Mouse (Mus musculus) liver, embryonic 12.5 days (tissue): ENCODE results near the gene Man2a1. TPM values are rescaled to one million over a fixed set of nuclear protein-coding genes. Genes with fewer than 3 reads are reported as not detected.
"Not testable (repeated sequence)": the region's sequence is repeated elsewhere in the genome, so short reads cannot be mapped to it uniquely, and the experiment has no call there.

Experiments
- ATAC-seq: fragments of 200-750 bp; cut with Nextera tagmentation; 2 replicates; pipeline ENCODE4 v1.8.0; 2017; ENCODE audit warnings: moderate number of reproducible peaks, mild to moderate bottlenecking, moderate library complexity
- H3K27ac ChIP-seq: fragments of 300-500 bp; sonication (generic); 2 replicates; pipeline ENCODE4 v1.5.1; 2016; ENCODE audit warnings: mild to moderate bottlenecking
- H3K27me3 ChIP-seq: fragments of 300-500 bp; sonication (generic); replicated peaks from 2 replicates; pipeline ENCODE4 v1.6.1; 2016; ENCODE audit warnings: mild to moderate bottlenecking, moderate library complexity
- H3K36me3 ChIP-seq: fragments of 300-500 bp; sonication (generic); 2 replicates; pipeline ENCODE4 v1.6.1; 2016; ENCODE audit warnings: mild to moderate bottlenecking, moderate library complexity
- H3K4me1 ChIP-seq: fragments of 300-500 bp; sonication (generic); 2 replicates; pipeline ENCODE4 v1.6.1; 2016
- H3K4me2 ChIP-seq: fragments of 300-500 bp; sonication (generic); 2 replicates; pipeline ENCODE4 v1.6.1; 2016; ENCODE audit warnings: mild to moderate bottlenecking, moderate library complexity
- H3K4me3 ChIP-seq: fragments of 300-500 bp; sonication (generic); 2 replicates; pipeline ENCODE4 v1.5.1; 2016; ENCODE audit warnings: mild to moderate bottlenecking, moderate library complexity
- H3K9ac ChIP-seq: fragments of 300-500 bp; sonication (generic); 2 replicates; pipeline ENCODE4 v1.6.1; 2016; ENCODE audit warnings: mild to moderate bottlenecking, moderate library complexity
- H3K9me3 ChIP-seq: fragments of 300-500 bp; sonication (generic); replicated peaks from 2 replicates; pipeline ENCODE4 v1.6.1; 2016; ENCODE audit warnings: mild to moderate bottlenecking, moderate library complexity
- WGBS: fragments of 180-500 bp; shearing (Covaris S2); methylation state at CpG from one replicate; pipeline ENCODE4 v1.1.7; 2016; ENCODE audit not compliant: insufficient replicate concordance; 5-methylcytosine and 5-hydroxymethylcytosine counted together
- polyA plus RNA-seq: library from polyadenylated mRNA; unstranded; fragments of >200 nt; fragmentation: Nextera tagmentation; extraction: Ambion mirVana; gene quantifications from 2 replicates; pipeline ENCODE4 v1.2.1, GENCODE M21; 2016

Man2a1 gene
- polyA plus RNA-seq, 1 experiment from 2014 or later, result 5.9 TPM

DNA sequence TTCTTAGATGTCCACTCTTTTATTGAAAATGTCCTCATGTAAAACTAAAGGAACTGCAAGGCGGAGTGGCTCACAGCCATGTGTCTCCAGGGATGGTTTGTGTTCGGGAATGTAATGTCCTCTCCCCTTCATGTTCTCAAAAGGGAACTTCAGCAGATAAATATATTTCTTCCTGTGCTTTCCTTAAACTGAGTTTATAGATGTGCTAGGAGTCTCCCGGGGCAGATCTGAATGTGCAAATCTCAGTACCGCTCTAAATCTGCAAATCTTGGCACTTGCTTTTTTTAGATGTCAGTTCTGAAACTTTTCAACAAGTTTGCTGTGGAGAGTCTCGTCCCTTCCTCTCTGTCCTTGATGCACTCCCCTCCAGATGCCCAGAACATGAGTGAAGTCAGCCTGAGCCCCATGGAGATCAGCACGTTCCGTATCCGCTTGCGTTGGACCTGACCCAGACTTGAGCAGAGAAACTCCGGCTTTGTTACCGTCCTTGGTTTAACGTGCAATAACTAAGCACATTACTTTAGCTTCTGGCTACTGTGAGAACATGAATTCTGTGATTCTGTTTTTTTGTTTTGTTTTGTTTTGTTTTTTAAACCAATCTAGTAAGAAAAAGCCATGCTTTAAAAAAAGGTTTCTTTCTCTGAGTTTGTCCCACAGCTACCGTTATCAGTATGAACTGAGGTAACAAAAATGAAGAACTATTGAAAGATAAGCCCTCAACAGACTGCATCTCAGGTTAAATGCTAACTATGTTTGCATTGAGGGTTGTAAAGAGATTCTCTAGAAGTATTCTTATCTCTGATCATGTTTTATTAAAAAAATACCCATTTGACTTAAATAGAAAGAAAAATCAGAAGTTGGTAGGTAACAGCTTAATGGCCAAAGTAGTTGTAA lies 151.8 kb downstream of the Man2a1 start:
- WGBS, result 82% methylated on average over 13 of the region's 13 CpGs
- H3K4me2 ChIP-seq, result no peak overlapping the region
- no peak for ATAC-seq
- no peak overlapping the region for H3K4me3 ChIP-seq
- peaks cover 9% of the 10 kb centered on the region; the same call in 1 of the 2 replicates for H3K4me1 ChIP-seq
- H3K27ac ChIP-seq, result no peak overlapping the region
- H3K9ac ChIP-seq, result no peak overlapping the region
- peaks cover 17% of the 10 kb centered on the region for H3K36me3 ChIP-seq
- H3K9me3 ChIP-seq, result no peaks in the 10 kb centered on the region
- no peaks in the 10 kb centered on the region for H3K27me3 ChIP-seq

- Histone ChIP-seq H3K27ac (no peak overlapping the region), H3K4me3 (no peak overlapping the region), H3K9me3 (no peaks in the 10 kb centered on the region), H3K36me3 (peaks cover 17% of the 10 kb centered on the region), H3K9ac (no peak overlapping the region), H3K4me2 (no peak overlapping the region), H3K27me3 (no peaks in the 10 kb centered on the region), H3K4me1 (peaks cover 4% of the 10 kb centered on the region; the same call in 1 of the 2 replicates)
- 76% methylated on average over 6 of the region's 6 CpGs for WGBS
- no peak for ATAC-seq
Observed at GRCm38 (mm10) chr17:64753507-64753906, 153.0 kb downstream of the Man2a1 start.

GRCm38 (mm10) chr17:64754142-64754863 lies 153.8 kb downstream of the Man2a1 start:
- peaks cover 4% of the 10 kb centered on the region; the same call in 1 of the 2 replicates for H3K4me1 ChIP-seq
- no peak overlapping the region for H3K9ac ChIP-seq
- no peaks in the 10 kb centered on the region for H3K27me3 ChIP-seq
- H3K4me3 ChIP-seq, result no peak overlapping the region
- ATAC-seq, result no peak
- 39% methylated on average over 9 of the region's 9 CpGs for WGBS
- H3K27ac ChIP-seq, result no peak overlapping the region
- no peak overlapping the region for H3K4me2 ChIP-seq
- H3K9me3 ChIP-seq, result no peaks in the 10 kb centered on the region
- H3K36me3 ChIP-seq, result peaks cover 15% of the 10 kb centered on the region

DNA sequence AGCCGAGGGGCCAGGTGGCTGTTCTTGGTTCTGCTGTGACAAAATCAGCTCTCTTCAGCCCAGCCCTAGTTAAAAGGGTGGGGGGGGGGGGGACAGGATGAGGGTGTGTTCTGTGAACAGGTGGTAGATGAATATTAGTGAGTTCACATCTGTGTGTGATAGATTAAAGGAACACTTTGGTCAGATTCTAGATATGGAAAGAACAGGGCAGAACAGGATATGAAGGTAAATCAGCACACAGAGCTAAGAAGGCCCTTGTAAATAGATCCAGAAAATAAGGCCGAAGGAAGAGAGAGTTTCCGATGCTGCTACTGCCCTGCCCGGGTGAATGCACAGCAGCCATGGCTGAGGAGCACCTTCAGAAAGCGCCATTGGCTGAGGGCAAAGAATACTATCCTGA lies 154.7 kb downstream of the Man2a1 start:
- Histone ChIP-seq H3K4me2 (no peak overlapping the region), H3K27me3 (no peaks in the 10 kb centered on the region), H3K27ac (no peak overlapping the region), H3K9ac (no peak overlapping the region), H3K4me1 (peaks cover 4% of the 10 kb centered on the region; the same call in 1 of the 2 replicates), H3K36me3 (peaks cover 10% of the 10 kb centered on the region), H3K4me3 (no peak overlapping the region), H3K9me3 (no peaks in the 10 kb centered on the region)
- no peak for ATAC-seq
- WGBS, result 64% methylated on average over 5 of the region's 5 CpGs

GRCm38 (mm10) chr17:64762651-64763050 lies 162.1 kb downstream of the Man2a1 start:
- not testable (repeated sequence) for H3K4me1 ChIP-seq, H3K9me3 ChIP-seq, H3K27me3 ChIP-seq, H3K4me3 ChIP-seq, H3K4me2 ChIP-seq, H3K27ac ChIP-seq, H3K36me3 ChIP-seq, H3K9ac ChIP-seq, ATAC-seq
- WGBS, result 82% methylated on average over 4 of the region's 4 CpGs

GRCm38 (mm10) chr17:64763491-64763890 lies 163.0 kb downstream of the Man2a1 start:
- no peaks in the 10 kb centered on the region for H3K27me3 ChIP-seq
- H3K9ac ChIP-seq, result no peak overlapping the region
- H3K4me1 ChIP-seq, result no peaks in the 10 kb centered on the region
- no peaks in the 10 kb centered on the region for H3K9me3 ChIP-seq
- H3K27ac ChIP-seq, result no peak overlapping the region
- H3K4me2 ChIP-seq, result no peak overlapping the region
- ATAC-seq, result no peak
- WGBS, result 82% methylated on average over 4 of the region's 4 CpGs
- H3K36me3 ChIP-seq, result no peaks in the 10 kb centered on the region
- no peak overlapping the region for H3K4me3 ChIP-seq

- H3K36me3 ChIP-seq, result no peaks in the 10 kb centered on the region
- no peak for ATAC-seq
- H3K9ac ChIP-seq, result no peak overlapping the region
- no peak overlapping the region for H3K4me3 ChIP-seq
- 75% methylated on average over 11 of the region's 11 CpGs for WGBS
- H3K27me3 ChIP-seq, result no peaks in the 10 kb centered on the region
- no peaks in the 10 kb centered on the region for H3K9me3 ChIP-seq
- H3K27ac ChIP-seq, result no peak overlapping the region
- no peak overlapping the region for H3K4me2 ChIP-seq
- no peaks in the 10 kb centered on the region for H3K4me1 ChIP-seq
Observed at GRCm38 (mm10) chr17:64764175-64765122, 163.9 kb downstream of the Man2a1 start.

GRCm38 (mm10) chr17:64765286-64765685 lies 164.8 kb downstream of the Man2a1 start:
- WGBS, result 62% methylated on average over 9 of the region's 9 CpGs
- ATAC-seq, result no peak
- no peaks in the 10 kb centered on the region for H3K27me3 ChIP-seq
- no peak overlapping the region for H3K4me3 ChIP-seq
- no peak overlapping the region for H3K27ac ChIP-seq
- no peaks in the 10 kb centered on the region for H3K4me1 ChIP-seq
- no peak overlapping the region for H3K9ac ChIP-seq
- H3K9me3 ChIP-seq, result no peaks in the 10 kb centered on the region
- H3K36me3 ChIP-seq, result no peaks in the 10 kb centered on the region
- H3K4me2 ChIP-seq, result no peak overlapping the region

- H3K27ac ChIP-seq, result no peak overlapping the region
- no peaks in the 10 kb centered on the region for H3K27me3 ChIP-seq
- no peaks in the 10 kb centered on the region for H3K36me3 ChIP-seq
- no peaks in the 10 kb centered on the region for H3K4me1 ChIP-seq
- H3K9me3 ChIP-seq, result no peaks in the 10 kb centered on the region
- no peak for ATAC-seq
- H3K4me3 ChIP-seq, result no peak overlapping the region
- H3K9ac ChIP-seq, result no peak overlapping the region
- no peak overlapping the region for H3K4me2 ChIP-seq
- WGBS, result 61% methylated on average over 6 of the region's 6 CpGs
Observed at GRCm38 (mm10) chr17:64766507-64766906, 166.0 kb downstream of the Man2a1 start.

DNA sequence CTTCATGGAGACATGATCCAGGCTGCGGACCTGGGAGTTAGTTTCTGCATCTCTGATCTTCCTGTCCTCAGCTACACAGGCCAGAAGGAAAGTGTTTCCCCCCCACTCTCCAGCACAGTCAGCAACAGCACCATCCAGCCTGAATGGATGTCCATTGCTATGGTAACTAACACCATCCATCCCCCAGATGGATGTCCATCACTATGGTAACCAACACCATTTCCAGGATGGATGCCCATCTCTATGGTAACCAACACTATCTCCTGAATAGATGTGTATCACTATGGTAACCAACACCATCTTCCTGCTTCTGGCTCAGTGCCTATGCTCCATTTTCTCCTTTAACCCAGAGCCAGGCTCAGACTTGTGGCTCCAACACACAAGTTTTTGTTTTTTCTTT lies 169.7 kb downstream of the Man2a1 start:
- Histone ChIP-seq H3K4me1 (no peaks in the 10 kb centered on the region), H3K4me2 (no peak overlapping the region), H3K27ac (no peak overlapping the region), H3K27me3 (no peaks in the 10 kb centered on the region), H3K9me3 (no peaks in the 10 kb centered on the region), H3K36me3 (no peaks in the 10 kb centered on the region), H3K9ac (no peak overlapping the region), H3K4me3 (no peak overlapping the region)
- 63% methylated on average over 1 of the region's 1 CpGs for WGBS
- ATAC-seq, result no peak

DNA sequence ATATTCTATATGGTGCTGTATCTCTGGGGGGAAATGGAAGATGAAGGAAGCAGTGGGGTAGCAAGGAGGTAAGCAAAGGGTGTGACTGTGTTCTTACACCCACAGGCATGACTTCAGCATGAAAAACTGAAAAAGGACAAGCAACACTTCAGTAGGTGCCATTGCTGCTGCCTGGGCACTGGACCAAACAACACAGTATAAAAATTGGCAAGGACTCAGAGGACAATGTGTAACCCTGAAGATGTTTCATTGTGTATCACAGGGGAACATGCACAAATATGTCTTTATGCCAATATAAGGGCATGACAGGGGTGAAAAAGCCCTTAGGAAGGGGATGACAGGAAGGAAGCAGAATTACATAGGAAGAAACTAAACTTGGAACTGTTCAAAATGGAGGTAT lies 172.1 kb downstream of the Man2a1 start:
- H3K27ac ChIP-seq, result no peak overlapping the region
- no peaks in the 10 kb centered on the region for H3K4me1 ChIP-seq
- no peaks in the 10 kb centered on the region for H3K27me3 ChIP-seq
- ATAC-seq, result no peak
- no peaks in the 10 kb centered on the region for H3K36me3 ChIP-seq
- H3K4me3 ChIP-seq, result no peak overlapping the region
- H3K9ac ChIP-seq, result no peak overlapping the region
- H3K9me3 ChIP-seq, result no peaks in the 10 kb centered on the region
- no peak overlapping the region for H3K4me2 ChIP-seq
